ENCODE assay signal across 19 mouse cellular contexts in the genomic region with DNA sequence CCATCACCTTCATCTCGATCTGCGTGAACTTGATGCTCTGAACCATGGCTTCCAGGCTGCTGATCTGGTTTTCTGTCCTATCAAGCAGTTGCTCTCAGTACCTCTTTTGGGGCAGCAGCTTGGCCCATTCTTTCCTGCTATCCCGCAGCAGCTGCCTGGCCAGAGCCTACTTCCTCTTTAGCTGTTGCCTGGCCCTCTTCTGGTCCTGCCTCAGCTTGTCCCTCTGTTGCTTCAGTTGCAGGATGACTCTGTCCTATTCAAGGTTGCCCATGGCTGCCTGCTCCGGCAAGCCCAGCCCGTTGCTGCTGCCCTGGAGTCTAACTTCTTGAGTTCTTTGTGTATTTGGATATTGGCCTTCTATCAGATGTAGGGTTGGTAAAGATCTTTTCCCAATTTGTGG.
"Had no signal": no experiment of that assay in that cellular context is flagged by ENCODE, and none has a peak within 500 bp of the region (broad histone marks: within the 10 kb centered on the region; RNA-seq: fewer than 3 reads in every experiment).

No protein-coding gene starts in this region.

- H3K27ac ChIP-seq: kidney, embryonic 15.5 days; limb, embryonic 10.5 days; limb, embryonic 13.5 days; liver, embryonic 12.5 days; liver, embryonic 15.5 days; midbrain, embryonic 10.5 days; stomach, postnatal 0 days had no signal

- H3K9ac ChIP-seq: kidney, embryonic 15.5 days; limb, embryonic 13.5 days; liver, embryonic 12.5 days; liver, embryonic 15.5 days had no signal

- H3K4me3 ChIP-seq: kidney, embryonic 15.5 days; limb, embryonic 10.5 days; limb, embryonic 13.5 days; liver, embryonic 12.5 days; liver, embryonic 15.5 days; megakaryocyte, embryonic 14.5 days; midbrain, embryonic 10.5 days had no signal

- H3K4me1 ChIP-seq: kidney, embryonic 15.5 days; limb, embryonic 10.5 days; limb, embryonic 13.5 days; liver, embryonic 12.5 days; liver, embryonic 15.5 days; megakaryocyte, embryonic 14.5 days; midbrain, embryonic 10.5 days had no signal

- ATAC-seq: liver, embryonic 12.5 days had no signal

- H3K36me3 ChIP-seq: kidney, embryonic 15.5 days; limb, embryonic 10.5 days; limb, embryonic 13.5 days; liver, embryonic 12.5 days; liver, embryonic 15.5 days; midbrain, embryonic 10.5 days had no signal

- H3K27me3 ChIP-seq: kidney, embryonic 15.5 days; limb, embryonic 13.5 days; liver, embryonic 12.5 days; liver, embryonic 15.5 days; megakaryocyte, embryonic 14.5 days had no signal

- H3K9me3 ChIP-seq: kidney, embryonic 15.5 days; limb, embryonic 10.5 days; limb, embryonic 13.5 days; liver, embryonic 12.5 days; liver, embryonic 15.5 days; midbrain, embryonic 10.5 days had no signal

- H3K4me2 ChIP-seq: kidney, embryonic 15.5 days; limb, embryonic 13.5 days; liver, embryonic 12.5 days; liver, embryonic 15.5 days had no signal

- DNase-seq: kidney, adult 8-10 months; kidney, postnatal 10 days; kidney, postnatal 36 days; liver; lung, adult 2 months; lung, postnatal 14 days; lung, postnatal 4 days; midbrain, embryonic 14.5 days; thymus, adult 2 months; thymus, postnatal 14 days; thymus, postnatal 4 days had no signal
